Mouse (Mus musculus): ENCODE results near the gene Srp72. TPM values are rescaled to one million over a fixed set of nuclear protein-coding genes. Genes with fewer than 3 reads are reported as not detected.
"Not testable (repeated sequence)": the region's sequence is repeated elsewhere in the genome, so short reads cannot be mapped to it uniquely, and the experiment has no call there.

The Srp72 gene
- polyA plus RNA-seq, 1 experiment from 2014 or later = 92.2 TPM

- Histone ChIP-seq H3K9me3 (ENCODE audit: control insufficient read depth, low read length) (no peaks in the 10 kb centered on the region), H3K4me1 (replicated peaks; ENCODE audit: control insufficient read depth, insufficient read depth, low read length) (peaks cover 12% of the 10 kb centered on the region), H3K4me3 (ENCODE audit: low read length) (no peak overlapping the region), H3K9ac (ENCODE audit: low read length) (no peak overlapping the region), H3K27me3 (ENCODE audit: control insufficient read depth, insufficient read depth, low read depth, low read length) (no peaks in the 10 kb centered on the region), H3K36me3 (ENCODE audit: control insufficient read depth, insufficient read depth, low read length) (peaks cover 34% of the 10 kb centered on the region), H3K27ac (ENCODE audit: low read length) (no peak overlapping the region), H3K4me2 (ENCODE audit: low read depth, low read length) (no peak overlapping the region)
- WGBS = 93% methylated on average over 1 of the region's 1 CpGs
- no peak for ATAC-seq (ENCODE audit: low read depth)
Observed at GRCm38 (mm10) chr5:76957954-76958353, 16.5 kb upstream of the Srp72 start.

GRCm38 (mm10) chr5:76959587-76959986 lies 14.9 kb upstream of the Srp72 start:
- ATAC-seq (ENCODE audit: low read depth) = no peak
- no peaks in the 10 kb centered on the region for H3K27me3 ChIP-seq (ENCODE audit: control insufficient read depth, insufficient read depth, low read depth, low read length)
- H3K36me3 ChIP-seq (ENCODE audit: control insufficient read depth, insufficient read depth, low read length) = peaks cover 37% of the 10 kb centered on the region
- peaks cover 6% of the 10 kb centered on the region; the same call in 1 of the 2 replicates for H3K4me1 ChIP-seq (replicated peaks; ENCODE audit: control insufficient read depth, insufficient read depth, low read length)
- H3K9ac ChIP-seq (ENCODE audit: low read length) = no peak overlapping the region
- 83% methylated on average over 5 of the region's 5 CpGs for WGBS
- no peak overlapping the region for H3K4me3 ChIP-seq (ENCODE audit: low read length)
- no peaks in the 10 kb centered on the region for H3K9me3 ChIP-seq (ENCODE audit: control insufficient read depth, low read length)
- H3K4me2 ChIP-seq (ENCODE audit: low read depth, low read length) = no peak overlapping the region
- H3K27ac ChIP-seq (ENCODE audit: low read length) = no peak overlapping the region

GRCm38 (mm10) chr5:76962545-76962944 lies 11.9 kb upstream of the Srp72 start:
- ATAC-seq (ENCODE audit: low read depth) = no peak
- no peak overlapping the region for H3K9ac ChIP-seq (ENCODE audit: low read length)
- no peak overlapping the region for H3K27ac ChIP-seq (ENCODE audit: low read length)
- H3K9me3 ChIP-seq (ENCODE audit: control insufficient read depth, low read length) = no peaks in the 10 kb centered on the region
- no peaks in the 10 kb centered on the region for H3K27me3 ChIP-seq (ENCODE audit: control insufficient read depth, insufficient read depth, low read depth, low read length)
- peaks cover 41% of the 10 kb centered on the region for H3K36me3 ChIP-seq (ENCODE audit: control insufficient read depth, insufficient read depth, low read length)
- H3K4me1 ChIP-seq (replicated peaks; ENCODE audit: control insufficient read depth, insufficient read depth, low read length) = no peaks in the 10 kb centered on the region
- WGBS = 77% methylated on average over 11 of the region's 11 CpGs
- no peak overlapping the region for H3K4me2 ChIP-seq (ENCODE audit: low read depth, low read length)
- H3K4me3 ChIP-seq (ENCODE audit: low read length) = no peak overlapping the region

DNA sequence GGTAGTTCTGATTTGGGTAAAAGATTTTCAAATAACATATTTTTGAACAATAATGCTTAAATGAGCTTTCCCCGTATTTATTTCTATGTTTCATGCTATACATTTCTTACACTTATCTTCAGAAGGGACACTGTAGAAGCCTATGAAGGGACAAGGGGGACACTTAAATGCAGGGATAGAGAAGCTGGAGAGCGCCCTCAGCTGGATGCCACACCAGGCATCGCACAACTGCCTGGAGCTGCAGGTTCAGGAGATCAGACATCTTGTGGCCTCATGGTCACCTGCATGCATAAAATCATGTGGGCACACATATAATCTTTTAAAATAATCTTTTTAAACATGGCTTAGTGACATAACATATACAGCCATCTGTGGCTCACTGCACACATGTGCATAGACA lies 9.8 kb upstream of the Srp72 start:
- 84% methylated on average over 3 of the region's 3 CpGs for WGBS
- H3K9ac ChIP-seq (ENCODE audit: low read length) = no peak overlapping the region

GRCm38 (mm10) chr5:76969250-76969649 lies 5.2 kb upstream of the Srp72 start:
- Histone ChIP-seq H3K4me2 (ENCODE audit: low read depth, low read length) (no peak overlapping the region), H3K4me3 (ENCODE audit: low read length) (no peak overlapping the region), H3K4me1 (replicated peaks; ENCODE audit: control insufficient read depth, insufficient read depth, low read length) (peaks cover 6% of the 10 kb centered on the region; the same call in 1 of the 2 replicates), H3K27ac (ENCODE audit: low read length) (no peak overlapping the region), H3K27me3 (ENCODE audit: control insufficient read depth, insufficient read depth, low read depth, low read length) (no peaks in the 10 kb centered on the region), H3K36me3 (ENCODE audit: control insufficient read depth, insufficient read depth, low read length) (peaks cover 31% of the 10 kb centered on the region), H3K9ac (ENCODE audit: low read length) (no peak overlapping the region), H3K9me3 (ENCODE audit: control insufficient read depth, low read length) (no peaks in the 10 kb centered on the region)
- ATAC-seq (ENCODE audit: low read depth) = no peak
- WGBS = 71% methylated on average over 5 of the region's 5 CpGs

More for the DNA sequence above, 9.8 kb upstream of the Srp72 start:
- no peak for ATAC-seq (ENCODE audit: low read depth)
- Histone ChIP-seq H3K36me3 (ENCODE audit: control insufficient read depth, insufficient read depth, low read length) (peaks cover 47% of the 10 kb centered on the region), H3K27me3 (ENCODE audit: control insufficient read depth, insufficient read depth, low read depth, low read length) (no peaks in the 10 kb centered on the region), H3K9me3 (ENCODE audit: control insufficient read depth, low read length) (no peaks in the 10 kb centered on the region), H3K4me1 (replicated peaks; ENCODE audit: control insufficient read depth, insufficient read depth, low read length) (no peaks in the 10 kb centered on the region), H3K27ac (ENCODE audit: low read length) (no peak overlapping the region), H3K4me3 (ENCODE audit: low read length) (no peak overlapping the region), H3K4me2 (ENCODE audit: low read depth, low read length) (no peak overlapping the region)

GRCm38 (mm10) chr5:76971115-76971514 lies 3.4 kb upstream of the Srp72 start:
- peaks cover 10% of the 10 kb centered on the region for H3K4me1 ChIP-seq (replicated peaks; ENCODE audit: control insufficient read depth, insufficient read depth, low read length)
- H3K9me3 ChIP-seq (ENCODE audit: control insufficient read depth, low read length); H3K27ac ChIP-seq (ENCODE audit: low read length); H3K27me3 ChIP-seq (ENCODE audit: control insufficient read depth, insufficient read depth, low read depth, low read length); H3K4me3 ChIP-seq (ENCODE audit: low read length); ATAC-seq (ENCODE audit: low read depth); H3K9ac ChIP-seq (ENCODE audit: low read length); H3K4me2 ChIP-seq (ENCODE audit: low read depth, low read length): not testable (repeated sequence)
- peaks cover 23% of the 10 kb centered on the region for H3K36me3 ChIP-seq (ENCODE audit: control insufficient read depth, insufficient read depth, low read length)
- 46% methylated on average over 1 of the region's 1 CpGs for WGBS

DNA sequence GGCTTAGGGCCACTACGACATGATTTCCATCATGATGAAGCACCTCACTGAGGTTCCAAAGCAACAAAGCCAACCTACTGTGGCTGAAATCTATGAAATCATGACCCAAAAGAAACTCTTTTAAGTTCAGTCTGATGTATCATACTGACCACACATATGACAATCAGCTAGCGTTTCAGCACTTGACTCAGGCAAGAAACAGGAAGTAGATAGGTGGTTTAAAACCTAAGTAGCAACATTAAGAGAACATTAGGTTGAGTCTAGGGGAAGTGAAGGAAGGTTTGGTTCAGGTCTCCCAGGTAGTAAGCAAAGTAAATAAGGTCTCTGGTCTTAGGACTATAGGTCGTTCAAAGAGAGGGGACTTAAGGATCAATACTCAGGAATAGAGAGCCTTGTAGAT lies 995 bp upstream of the Srp72 start:
- H3K9me3 ChIP-seq (ENCODE audit: control insufficient read depth, low read length) = no peaks in the 10 kb centered on the region
- H3K4me3 ChIP-seq (ENCODE audit: low read length) = peak overlapping the region; percentile 98
- peaks cover 16% of the 10 kb centered on the region for H3K36me3 ChIP-seq (ENCODE audit: control insufficient read depth, insufficient read depth, low read length)
- no peak for ATAC-seq (ENCODE audit: low read depth)
- peaks cover 10% of the 10 kb centered on the region for H3K4me1 ChIP-seq (replicated peaks; ENCODE audit: control insufficient read depth, insufficient read depth, low read length)
- H3K9ac ChIP-seq (ENCODE audit: low read length) = no peak overlapping the region
- H3K27me3 ChIP-seq (ENCODE audit: control insufficient read depth, insufficient read depth, low read depth, low read length) = no peaks in the 10 kb centered on the region
- 57% methylated on average over 3 of the region's 3 CpGs for WGBS
- H3K4me2 ChIP-seq (ENCODE audit: low read depth, low read length) = peak overlapping the region; percentile 78
- no peak overlapping the region for H3K27ac ChIP-seq (ENCODE audit: low read length)

DNA sequence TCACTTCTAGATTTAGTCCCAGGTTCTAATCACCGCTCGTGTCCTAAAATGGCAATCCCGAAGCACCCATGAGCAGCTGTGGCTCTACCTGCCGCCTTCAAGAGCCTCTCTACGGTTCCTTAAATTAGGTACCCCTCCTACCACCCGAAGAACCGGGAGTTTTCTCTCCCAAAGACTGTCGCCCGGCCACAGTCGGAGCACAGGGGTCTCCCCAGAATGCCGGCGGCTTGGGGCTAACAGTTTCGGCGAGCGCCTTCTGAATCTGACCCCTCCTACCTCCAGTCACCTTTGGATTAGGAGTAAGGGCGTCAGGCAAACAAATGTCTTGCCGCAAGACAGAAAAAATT lies 303 bp upstream of the Srp72 start:
- peaks cover 12% of the 10 kb centered on the region for H3K36me3 ChIP-seq (ENCODE audit: control insufficient read depth, insufficient read depth, low read length)

DNA sequence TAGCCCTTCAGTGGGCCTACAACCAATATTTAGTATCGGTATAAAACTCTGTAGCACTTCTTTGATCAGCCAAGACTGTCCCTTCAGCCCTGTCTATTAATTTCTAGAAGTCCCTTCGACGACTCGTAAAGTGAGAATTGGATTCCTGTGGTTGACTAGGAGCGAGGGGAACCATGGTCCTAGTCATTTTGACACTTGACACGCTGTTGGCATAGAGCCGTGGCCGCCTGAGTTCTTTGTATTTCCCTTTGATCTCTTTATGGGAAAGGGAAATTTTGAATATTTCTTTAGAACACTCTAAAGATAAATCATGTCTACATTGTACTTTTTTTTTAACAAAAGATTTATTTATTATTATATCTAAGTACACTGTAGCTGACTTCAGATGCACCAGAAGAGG lies 1.3 kb downstream of the Srp72 start:
- peaks cover 10% of the 10 kb centered on the region for H3K4me1 ChIP-seq (replicated peaks; ENCODE audit: control insufficient read depth, insufficient read depth, low read length)
- peaks cover 15% of the 10 kb centered on the region for H3K36me3 ChIP-seq (ENCODE audit: control insufficient read depth, insufficient read depth, low read length)
- ATAC-seq (ENCODE audit: low read depth) = no peak
- no peak overlapping the region; the same call in 1 of the 2 replicates for H3K9ac ChIP-seq (ENCODE audit: low read length)
- H3K4me2 ChIP-seq (ENCODE audit: low read depth, low read length) = peak overlapping the region; percentile 74
- H3K27me3 ChIP-seq (ENCODE audit: control insufficient read depth, insufficient read depth, low read depth, low read length) = no peaks in the 10 kb centered on the region
- no peaks in the 10 kb centered on the region for H3K9me3 ChIP-seq (ENCODE audit: control insufficient read depth, low read length)
- 71% methylated on average over 8 of the region's 8 CpGs for WGBS
- no peak overlapping the region for H3K27ac ChIP-seq (ENCODE audit: low read length)
- peak overlapping the region; percentile 98 for H3K4me3 ChIP-seq (ENCODE audit: low read length)

More for the DNA sequence above, 303 bp upstream of the Srp72 start:
- Histone ChIP-seq H3K27me3 (ENCODE audit: control insufficient read depth, insufficient read depth, low read depth, low read length) (no peaks in the 10 kb centered on the region), H3K4me3 (ENCODE audit: low read length) (peak overlapping the region; percentile 98), H3K9ac (ENCODE audit: low read length) (peak overlapping the region; percentile 94), H3K4me2 (ENCODE audit: low read depth, low read length) (peak overlapping the region; percentile 78), H3K4me1 (replicated peaks; ENCODE audit: control insufficient read depth, insufficient read depth, low read length) (peaks cover 10% of the 10 kb centered on the region), H3K9me3 (ENCODE audit: control insufficient read depth, low read length) (no peaks in the 10 kb centered on the region), H3K27ac (ENCODE audit: low read length) (peak overlapping the region; percentile 11; the same call in 1 of the 2 replicates)
- no peak for ATAC-seq (ENCODE audit: low read depth)
- 2% methylated on average over 17 of the region's 17 CpGs for WGBS

GRCm38 (mm10) chr5:76984015-76984414 lies 9.5 kb downstream of the Srp72 start:
- H3K27me3 ChIP-seq (ENCODE audit: control insufficient read depth, insufficient read depth, low read depth, low read length) = no peaks in the 10 kb centered on the region
- H3K4me3 ChIP-seq (ENCODE audit: low read length) = no peak overlapping the region
- H3K9ac ChIP-seq (ENCODE audit: low read length) = no peak overlapping the region
- no peaks in the 10 kb centered on the region for H3K4me1 ChIP-seq (replicated peaks; ENCODE audit: control insufficient read depth, insufficient read depth, low read length)
- WGBS = 92% methylated on average over 11 of the region's 11 CpGs
- no peaks in the 10 kb centered on the region for H3K9me3 ChIP-seq (ENCODE audit: control insufficient read depth, low read length)
- H3K4me2 ChIP-seq (ENCODE audit: low read depth, low read length) = no peak overlapping the region
- H3K36me3 ChIP-seq (ENCODE audit: control insufficient read depth, insufficient read depth, low read length) = peaks cover 43% of the 10 kb centered on the region
- no peak for ATAC-seq (ENCODE audit: low read depth)
- H3K27ac ChIP-seq (ENCODE audit: low read length) = no peak overlapping the region
